Mouse (Mus musculus): ENCODE measurements at regions not wholly inside any gene's neighbourhood (a gene's known extent, or its start where the extent isn't known, plus 50 kb on each side); places are given as distances from the start of the nearest gene placed in this dataset.

GRCm38 (mm10) chr2:108083911-108084310 lies 793.5 kb downstream of the Kcna4 start:
- TF ChIP-seq USF1 (IDR thresholded peaks at IDR 0.05; ENCODE audit: low read depth, low read length) (no peak), EP300 (IDR thresholded peaks at IDR 0.05; ENCODE audit: low read depth in 1 of 2, low read length in 2 of 2) (no peak), POLR2AphosphoS2 (IDR thresholded peaks at IDR 0.05; ENCODE audit: low read length) (no peak), CTCF (IDR thresholded peaks at IDR 0.05 in 2 of 3, conservative IDR thresholded peaks at IDR 0.05 in 1 of 3; ENCODE audit: control insufficient read depth in 1 of 3, insufficient read depth in 1 of 3, low read depth in 2 of 3, low read length in 3 of 3, poor library complexity in 1 of 3, severe bottlenecking in 1 of 3) (no peak), MYC (IDR thresholded peaks at IDR 0.05; ENCODE audit: low read depth, low read length) (no peak), MAZ (IDR thresholded peaks at IDR 0.05; ENCODE audit: low read depth, low read length) (no peak)
